Mouse (Mus musculus): ENCODE data around the gene Rad54l2.
A peak's percentile ranks its signal among the peaks of the same experiment; 100 is the strongest.

Rad54l2 gene

DNA sequence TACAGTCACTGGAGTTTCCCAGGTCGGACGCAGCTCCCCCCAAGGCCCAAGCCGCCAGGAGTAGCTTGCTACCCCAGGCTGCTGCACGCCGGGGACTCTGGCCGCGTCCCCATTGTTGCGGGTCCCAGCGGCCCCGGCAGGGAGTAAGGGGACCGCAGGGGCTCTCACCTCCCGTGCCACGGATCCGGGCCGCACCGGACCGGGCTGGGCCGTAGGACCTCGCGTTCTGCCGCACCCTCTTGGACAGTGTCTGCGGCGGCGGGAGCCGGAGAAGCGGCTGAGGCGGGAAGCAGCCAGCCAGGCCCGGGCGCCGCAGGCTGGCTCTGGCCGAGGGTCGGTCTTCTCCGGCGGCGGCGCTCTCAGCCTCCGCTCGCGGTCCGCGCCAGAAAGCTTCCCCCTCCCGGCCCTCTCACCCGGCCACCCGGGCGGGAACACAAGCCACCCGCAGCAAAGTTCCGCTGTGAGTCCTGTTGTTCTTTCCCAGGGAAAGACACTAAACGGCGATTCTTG lies at the start of gene Rad54l2:
TSS of gene Rad54l2 (minus strand) at position 383 of the 510 bp plus-strand sequence.
- DNase-seq: peak; percentile 89 to 90

DNA sequence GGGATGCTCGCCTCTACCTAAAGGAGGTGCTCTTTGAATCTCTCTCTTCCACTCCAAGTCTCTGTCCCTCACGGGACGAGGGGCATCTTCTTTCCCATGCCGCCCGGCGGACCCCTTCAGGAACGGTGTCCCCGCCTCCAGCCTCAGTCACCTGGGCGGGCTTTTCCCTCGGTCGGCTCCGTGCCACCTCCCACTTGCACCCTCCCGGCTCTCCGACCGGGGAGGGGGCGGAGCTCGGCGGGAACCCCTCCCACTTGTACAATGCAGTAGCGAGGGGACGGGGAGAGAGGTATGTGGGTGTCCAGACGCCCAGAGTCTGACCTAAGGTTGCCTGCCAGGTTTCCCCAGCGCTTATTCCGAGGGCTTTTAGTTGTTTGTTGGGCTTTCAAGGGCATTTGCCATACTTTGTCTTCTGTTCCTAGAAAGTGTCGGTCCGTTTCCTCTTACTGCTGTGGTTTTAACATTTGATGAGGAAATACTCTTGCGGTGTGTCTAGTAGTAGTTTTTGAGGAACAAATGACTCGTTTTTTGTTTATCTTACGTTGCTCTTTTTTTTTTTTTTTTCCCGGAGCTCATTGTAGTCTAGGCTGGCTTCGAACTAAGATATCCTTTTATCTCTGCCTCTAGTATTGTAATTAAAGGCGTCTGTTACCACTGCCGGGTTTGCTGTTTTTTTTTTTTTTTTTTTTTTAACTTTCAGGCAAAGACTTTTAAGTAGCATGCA lies 33.5 kb upstream of the Rad54l2 start:
- DNase-seq: peak; percentile 52 to 68

DNA sequence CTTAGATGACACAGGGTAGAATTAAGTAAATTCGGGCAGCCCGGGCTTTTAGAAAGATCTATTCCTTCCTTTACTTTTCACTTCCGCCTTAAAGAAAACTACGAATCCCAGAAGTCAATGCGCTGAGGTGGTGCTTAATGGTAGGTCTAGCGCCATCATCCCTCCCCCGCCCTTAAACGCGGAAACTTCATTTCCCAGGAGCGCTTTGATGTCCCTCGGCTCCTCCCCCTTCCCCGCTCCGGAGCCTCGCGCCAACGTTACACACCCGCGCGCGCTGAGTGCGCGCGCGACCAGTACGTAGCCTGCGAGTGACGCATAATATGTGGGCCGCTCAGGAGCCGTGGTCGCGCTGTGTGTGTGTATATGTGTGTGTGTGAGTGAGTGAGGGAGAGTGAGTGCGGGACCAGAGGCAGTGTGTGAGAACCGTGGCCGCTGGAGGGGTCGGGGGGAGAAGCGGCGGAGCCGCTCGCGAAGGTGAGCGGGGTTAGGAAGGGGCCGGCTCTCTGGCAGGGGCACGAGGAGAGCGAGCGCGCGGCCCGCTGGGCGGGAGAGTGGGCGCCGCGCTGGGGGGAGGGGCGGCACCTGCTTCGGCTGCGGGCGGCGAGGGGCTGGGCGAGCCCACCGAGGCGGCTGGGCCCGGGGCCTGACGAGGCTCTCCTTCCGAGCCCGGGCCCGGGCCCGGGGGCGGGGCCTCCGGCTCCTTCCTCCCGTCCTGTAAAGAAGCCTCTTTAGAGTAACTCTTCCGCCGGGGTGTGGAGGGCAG lies 32.8 kb upstream of the Rad54l2 start, which contains the start of gene Dcaf1:
TSS of gene Dcaf1 (plus strand) at position 257 of the 763 bp plus-strand sequence.
- peak; percentile 89 to 93 for DNase-seq

DNA sequence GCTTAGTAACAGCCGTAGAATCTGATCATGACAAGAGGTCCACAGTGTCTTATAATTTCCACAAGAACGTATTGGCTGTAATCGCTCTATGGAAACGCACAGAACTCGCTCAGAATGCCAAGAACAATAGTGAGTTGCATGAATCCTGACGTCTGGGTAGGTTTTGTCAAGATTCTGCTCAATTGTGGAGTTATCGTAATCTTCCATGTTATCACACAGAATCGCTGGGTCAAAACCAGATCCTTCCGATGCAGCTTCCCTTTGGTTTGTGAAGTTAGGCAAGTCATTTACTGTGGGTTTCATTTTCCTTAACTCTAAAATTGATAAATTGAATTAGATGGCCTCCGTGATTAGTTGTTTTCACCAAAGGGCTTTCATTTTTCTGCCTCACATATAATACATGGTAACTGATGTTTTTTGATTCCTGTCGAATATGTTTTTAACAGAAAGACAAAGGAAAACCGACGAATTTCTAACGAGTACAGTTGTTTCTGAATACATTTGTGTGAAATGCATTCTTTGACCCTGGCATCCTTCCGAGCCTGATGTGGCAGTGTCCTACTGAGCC lies 32.1 kb upstream of the Rad54l2 start:
- peak in 1 of 2 experiments; percentile 8 for DNase-seq

DNA sequence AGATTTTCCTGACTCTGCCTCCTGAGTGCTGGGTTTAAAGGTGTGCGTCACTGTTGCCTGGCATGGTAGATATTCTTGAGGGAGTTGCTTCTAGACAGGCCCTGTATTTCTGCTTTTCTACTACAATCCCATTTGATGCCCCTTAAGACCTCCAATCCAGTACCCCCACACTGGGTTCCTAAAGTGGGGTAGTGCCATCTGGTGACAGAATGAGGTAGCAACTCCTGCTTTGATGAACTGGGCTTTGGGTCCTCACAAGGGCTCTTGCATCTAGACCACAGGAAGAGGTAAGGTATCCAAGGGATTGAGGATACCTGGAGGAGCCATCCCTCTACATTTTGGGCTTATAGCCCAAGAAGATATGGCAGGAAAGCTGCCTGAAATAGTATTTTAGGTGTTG lies 30.2 kb upstream of the Rad54l2 start:
- peak in 1 of 2 experiments; percentile 15 for DNase-seq

DNA sequence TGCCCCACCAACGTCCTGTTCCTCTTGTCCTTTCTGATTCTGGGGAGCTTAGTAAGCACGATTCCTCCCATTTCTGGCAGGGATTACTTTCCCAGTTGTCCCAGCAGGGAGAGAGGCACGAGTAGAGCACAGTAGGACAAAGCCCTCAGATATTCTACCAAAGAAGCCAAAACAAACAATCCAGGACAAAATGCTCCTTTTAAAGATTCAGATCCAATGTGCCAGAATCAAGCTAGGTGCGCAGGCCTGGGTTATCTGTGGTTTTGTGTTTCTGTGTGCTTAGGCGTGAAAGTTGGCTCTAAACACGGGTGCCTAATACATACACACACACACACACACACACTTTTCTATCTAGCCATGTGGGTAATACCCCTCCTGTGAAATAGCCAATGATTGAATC lies 29.2 kb upstream of the Rad54l2 start:
- no peak for DNase-seq

DNA sequence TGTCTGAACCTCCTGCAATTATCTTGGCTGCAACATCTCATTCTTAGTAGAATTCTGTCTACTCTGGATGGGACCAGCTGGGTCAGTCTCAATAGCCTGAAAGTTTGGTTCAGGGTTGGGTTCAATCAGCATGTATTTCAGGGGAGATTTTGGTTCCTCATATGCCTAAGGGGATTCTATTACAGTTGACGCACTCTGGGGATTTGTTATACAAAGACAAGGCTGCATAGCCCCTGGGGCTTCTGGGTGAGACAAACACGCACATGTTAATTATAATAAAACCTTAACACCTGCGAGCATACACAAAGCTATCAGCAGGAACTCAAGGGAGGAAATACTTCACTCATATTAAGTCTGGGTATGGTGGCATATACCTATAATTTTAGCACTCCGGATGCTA lies 17.5 kb upstream of the Rad54l2 start:
- DNase-seq: no peak

DNA sequence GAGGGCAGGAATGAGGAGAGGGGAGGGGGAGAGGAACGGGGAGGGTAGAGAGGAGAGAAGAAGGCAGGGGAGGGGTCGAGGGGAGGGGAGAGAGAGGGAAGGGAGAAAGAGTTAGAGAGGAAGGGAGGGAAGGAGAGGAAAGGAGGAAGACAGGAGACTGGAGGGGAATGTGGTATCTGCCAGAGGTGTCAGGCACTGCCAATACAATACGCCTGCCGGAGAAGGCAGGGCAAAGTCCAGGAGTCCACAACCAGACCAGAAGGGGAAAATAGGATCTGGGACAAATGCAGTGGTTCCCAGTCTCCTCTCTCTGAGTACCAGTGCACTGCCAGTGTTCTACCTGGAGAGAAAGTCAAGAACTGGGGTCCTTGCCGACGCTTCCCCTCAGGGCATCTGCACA lies 1.8 kb upstream of the Rad54l2 start:
- DNase-seq: no peak

DNA sequence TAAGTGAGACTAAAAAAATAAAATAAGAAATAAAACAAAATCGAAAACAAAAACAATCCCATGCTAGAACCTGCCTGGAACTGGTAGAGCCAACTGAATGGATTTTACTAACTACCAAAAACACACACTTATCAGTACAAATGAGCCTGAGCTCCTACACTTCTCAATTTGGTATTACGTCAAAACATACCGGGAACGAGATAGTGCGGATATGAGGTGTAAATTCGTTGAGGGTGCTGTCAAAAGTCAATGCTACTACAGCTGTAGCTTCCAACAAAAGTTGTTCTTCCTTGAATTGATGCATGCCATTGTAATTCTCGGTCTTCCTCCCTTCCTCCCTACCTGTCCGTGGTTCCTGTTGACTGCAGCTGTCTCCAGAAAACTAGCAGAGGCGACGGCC lies 369 bp upstream of the Rad54l2 start:
- no peak for DNase-seq

DNA sequence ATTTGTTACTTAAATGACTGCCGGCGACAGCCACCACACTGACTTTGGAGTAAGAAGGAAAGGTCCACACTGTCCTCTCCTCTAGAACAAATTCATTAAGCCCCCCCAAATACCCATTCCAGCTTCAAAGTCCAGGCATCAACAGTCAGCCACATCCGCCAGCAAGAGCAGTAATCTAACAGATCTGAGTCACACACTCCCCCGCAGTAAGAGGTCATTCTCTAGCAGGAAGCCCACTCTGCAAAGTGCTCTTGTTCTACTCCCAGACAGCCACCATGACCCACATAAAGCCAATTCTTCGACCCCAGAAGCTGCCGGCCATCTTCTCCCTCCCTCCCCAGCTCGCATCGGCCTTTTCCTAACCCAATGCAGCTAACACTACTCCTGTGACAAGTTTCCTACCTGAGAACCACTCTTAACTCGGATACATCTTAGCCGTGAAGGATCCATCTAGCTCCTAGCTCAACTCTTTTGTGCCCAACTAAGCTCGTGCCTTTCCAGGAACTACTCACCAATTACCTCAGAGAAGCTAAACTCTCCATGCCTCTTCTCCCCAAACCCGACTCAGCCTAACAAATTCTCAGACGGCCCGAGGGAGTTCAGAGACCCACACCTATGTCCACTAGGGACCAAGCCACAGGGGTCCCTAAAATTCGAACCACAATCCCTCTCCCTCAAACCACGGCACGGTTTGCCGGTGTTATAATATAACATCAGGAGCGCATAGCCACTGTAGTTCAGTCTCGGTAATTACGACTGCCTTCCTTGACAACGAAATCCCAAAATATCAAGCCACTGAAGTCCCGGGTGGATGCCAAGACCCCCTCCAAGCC lies 799 bp downstream of the Rad54l2 start:
- DNase-seq: peak in 1 of 2 experiments; percentile 8

DNA sequence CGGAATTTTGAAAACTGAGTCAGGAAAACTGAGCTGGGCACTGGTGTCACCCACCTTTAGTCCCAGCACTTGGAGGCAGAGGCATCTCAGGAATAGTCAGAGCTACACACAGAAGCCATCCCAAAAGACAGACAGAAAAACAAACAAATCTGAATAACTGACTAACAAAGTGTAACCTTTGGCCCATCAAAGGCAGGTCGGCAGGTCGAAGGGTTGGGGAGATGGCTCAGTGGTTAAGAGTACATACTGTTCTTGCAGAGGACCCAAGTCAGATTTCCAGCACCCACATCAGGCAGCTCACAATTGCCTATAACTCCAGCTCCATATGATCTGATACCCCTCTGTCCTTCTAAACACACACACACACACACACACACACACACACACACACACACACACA lies 3.8 kb downstream of the Rad54l2 start:
- DNase-seq: no peak

DNA sequence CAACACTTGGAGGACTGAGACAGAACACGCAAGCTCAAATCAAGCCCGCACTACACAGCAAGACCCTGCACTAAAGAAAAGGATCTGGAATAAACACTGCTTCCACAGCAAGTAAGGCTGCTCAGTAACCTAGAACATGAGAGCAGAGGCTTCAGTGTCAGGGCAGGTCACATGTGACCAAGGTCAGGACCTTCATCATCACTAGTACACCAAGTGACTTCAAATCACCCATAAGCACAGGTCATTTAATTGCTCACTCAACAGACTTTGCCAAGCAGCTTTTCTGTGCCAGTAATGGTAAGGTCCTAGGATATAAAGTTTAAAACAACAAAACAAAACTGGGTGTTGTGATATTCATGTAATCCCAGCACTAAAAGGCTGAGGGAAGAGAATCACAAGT lies 5.4 kb downstream of the Rad54l2 start:
- DNase-seq: no peak

DNA sequence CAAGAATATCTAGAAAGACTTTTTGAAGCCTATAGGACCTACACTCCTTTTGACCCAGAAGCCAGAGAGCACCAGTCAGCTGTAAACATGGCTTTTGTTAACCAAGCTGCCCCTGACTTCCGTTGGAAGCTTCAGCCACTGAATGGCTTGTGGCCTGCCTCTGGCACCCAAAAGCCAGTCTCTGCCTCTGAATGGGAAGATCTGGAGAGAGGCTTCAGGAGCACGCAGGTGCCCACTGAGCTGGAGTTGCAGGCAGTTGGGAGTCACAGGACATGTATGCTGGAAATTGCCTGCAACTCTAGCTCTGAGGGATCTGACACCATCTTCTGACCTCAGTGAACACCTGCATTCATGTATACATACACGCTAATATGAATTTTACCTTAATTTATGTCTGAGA lies 8.9 kb downstream of the Rad54l2 start:
- no peak for DNase-seq

DNA sequence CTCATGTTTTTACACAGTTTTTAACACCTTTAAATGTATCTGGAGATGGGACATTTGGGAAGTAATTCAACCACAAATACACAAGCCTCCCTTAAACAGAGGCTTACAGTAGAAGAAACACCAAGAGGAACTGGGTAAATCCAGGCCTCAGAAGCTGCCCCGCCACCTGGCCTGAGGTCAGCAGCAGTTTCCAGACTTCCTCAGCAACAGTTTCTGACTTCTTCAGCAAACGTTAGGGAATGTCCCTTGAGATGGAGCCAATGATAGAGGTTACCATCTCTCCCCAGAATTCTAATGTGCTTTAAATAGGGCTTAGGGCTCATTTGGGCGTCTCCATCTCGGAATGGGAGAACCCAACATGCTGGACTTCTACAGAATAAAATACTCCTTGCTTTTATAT lies 10.7 kb downstream of the Rad54l2 start:
- no peak for DNase-seq

DNA sequence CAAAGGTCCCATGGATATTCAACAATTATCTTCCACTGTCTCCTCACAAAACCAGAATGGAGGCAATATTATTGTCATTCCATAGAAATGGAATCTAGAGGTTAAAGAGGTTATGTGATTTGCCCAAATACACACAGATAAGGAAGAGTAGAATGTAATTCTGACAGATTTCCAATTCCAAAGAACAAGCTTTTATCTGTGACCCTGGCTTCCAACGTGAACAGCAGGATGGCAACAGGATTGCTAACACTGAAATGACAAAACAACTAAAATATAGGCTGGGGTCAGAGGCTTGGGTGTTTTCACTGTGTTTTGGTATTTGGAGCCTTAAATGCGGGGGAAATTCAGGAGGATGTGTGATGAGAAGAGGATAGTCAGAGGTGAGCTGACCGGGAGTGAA lies 11.6 kb downstream of the Rad54l2 start:
- DNase-seq: no peak

DNA sequence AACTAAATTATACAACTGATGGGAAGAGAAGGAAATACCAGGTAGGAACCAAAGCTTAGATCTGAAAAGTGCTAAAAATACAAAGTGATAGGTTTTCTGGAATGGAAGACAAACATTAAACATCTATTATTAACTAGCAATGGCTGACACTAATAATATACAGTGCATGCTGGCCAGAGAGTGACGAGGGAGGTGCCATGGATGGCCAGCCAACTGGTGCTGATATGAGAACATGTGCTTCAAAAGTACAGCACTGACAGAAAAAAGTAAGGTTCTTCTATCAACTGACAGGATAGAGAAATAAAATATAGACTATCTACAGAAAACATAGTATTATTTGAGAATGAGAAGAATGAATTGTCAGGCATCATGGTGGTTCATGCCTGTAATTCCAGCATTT lies 12.9 kb downstream of the Rad54l2 start:
- DNase-seq: no peak

DNA sequence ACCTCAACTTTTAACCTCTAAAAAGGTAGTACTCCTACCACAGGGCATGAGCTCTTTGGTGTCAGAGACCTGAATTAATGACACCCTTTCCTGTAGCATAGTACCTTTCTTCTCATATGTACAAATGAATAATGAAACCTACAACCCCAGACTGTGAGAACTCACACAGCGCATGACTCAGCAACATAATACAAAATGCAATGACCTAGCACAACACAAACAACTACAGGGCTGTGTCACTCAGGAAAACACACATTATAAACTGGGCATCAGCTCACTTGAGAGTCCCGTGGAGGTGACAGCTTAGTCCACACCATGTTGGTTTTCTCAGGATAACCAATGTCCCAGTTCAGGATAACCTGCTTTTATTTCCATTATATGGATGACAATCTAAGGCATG lies 17.2 kb downstream of the Rad54l2 start:
- DNase-seq: no peak

DNA sequence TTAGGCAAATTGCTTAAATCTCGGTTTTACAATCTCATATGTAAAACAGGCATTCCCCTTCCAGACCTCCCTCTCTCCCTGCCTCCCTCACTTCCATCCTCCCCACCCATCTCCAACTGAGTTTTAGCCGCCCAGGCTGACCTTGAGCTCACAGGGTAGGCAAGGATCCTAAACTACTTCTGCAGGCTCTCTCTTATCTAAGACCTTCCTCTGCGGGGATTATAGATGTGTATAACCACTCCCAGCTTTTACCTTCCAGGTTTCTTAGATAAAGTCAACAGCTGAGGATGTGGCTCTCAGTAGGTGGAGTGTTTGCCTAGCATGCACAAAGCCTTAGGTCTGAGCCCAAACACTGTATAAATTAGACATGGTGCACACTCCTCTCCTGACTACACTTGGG lies 18.8 kb downstream of the Rad54l2 start:
- no peak for DNase-seq

DNA sequence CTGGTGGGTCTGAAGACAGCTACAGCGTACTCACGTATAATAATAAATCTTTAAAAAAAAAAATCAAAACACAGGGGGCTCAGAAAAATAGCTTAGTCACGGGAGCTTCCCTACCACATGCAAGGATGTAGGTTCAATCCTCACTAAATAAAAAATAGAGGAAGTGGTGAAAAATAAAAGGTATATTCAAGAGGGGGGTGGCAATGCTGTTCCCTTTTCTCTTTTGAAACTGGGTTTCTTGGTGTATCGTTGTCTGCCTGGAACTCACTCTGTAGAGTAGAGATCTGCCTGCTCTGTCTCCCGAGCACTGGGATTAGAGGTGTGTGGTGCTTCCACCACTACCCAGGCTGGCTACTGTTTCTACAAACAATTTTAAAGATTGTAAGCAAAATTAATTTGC lies 19.2 kb downstream of the Rad54l2 start:
- DNase-seq: no peak

DNA sequence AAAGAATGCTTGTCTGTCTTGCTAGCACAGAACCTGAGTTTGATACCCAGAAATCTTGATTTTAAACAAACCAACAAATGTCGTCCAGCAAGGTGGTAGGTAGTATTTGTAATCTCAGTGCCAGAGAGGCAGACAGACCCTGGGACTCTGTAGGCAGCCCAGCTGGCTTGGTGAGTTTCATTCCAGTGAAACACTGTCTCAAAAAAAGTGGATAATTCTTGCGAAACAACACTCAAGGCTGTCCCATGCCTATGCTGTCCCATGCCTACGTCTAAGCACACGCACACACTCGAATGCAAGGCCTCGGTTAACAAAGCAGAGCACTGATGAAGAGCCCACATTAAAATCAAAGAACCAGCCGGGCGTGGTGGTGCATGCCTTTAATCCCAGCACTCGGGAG lies 32.6 kb downstream of the Rad54l2 start:
- no peak for DNase-seq

DNA sequence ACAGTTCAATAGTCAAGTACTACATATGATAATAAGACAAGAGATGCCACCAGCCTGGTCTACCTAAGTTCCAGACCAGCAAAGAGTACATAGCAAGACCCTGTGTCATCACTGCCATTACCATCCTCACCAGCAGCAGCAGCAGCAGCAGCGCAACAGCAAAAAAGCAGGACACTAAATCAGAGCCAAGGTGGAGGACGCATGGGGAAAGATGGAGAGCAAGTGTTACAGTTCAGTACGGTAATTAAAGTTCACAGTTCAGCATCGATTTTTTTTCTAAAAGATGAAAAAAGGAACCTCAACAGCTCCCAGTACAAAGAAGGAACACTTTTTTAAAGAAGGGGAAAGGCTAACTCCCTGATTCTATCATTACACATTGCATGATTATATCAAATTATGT lies 33.2 kb downstream of the Rad54l2 start:
- DNase-seq: no peak

DNA sequence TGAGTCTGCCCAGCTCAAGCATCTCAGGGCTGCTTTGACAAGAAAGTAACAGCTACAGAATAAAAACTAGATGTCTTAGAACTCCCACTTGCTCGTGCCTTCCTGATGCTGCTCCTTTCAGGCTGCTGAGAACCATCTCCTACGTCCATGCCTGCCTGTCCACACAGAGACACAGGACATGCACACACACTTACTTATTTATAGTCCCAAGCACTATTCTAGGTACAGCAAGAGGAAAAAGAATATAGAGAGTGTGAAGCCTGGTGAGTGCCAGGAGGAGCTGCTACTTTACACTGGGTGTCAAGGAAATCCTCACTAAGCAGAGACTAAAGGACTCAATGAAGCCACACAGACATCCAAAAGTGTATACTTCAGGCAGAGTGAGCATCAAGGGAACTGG lies 34.7 kb downstream of the Rad54l2 start:
- DNase-seq: no peak

DNA sequence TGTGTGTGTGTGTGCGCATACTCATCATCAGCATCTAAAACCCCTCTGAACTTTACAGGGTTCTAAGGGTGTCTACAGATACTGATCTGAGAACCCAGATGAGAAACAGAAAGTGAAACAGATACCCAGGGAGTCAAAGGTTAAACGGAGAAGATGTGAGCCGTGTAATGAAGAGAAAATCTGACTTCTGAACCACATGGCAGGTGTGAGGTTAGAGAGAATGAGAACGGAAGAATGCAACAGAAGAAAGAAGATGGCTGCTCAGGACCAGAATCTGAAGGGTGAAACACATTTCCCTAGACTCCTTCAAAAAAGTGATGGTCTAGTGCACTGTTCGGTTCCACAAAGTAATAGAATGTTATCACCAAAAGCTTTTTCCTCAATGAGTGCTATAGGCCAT lies 36.9 kb downstream of the Rad54l2 start:
- DNase-seq: no peak
